Mouse (Mus musculus) Muller cell, postnatal 12 days (primary cell): ENCODE measurements around the gene Chpf.

Experiments
- DNase-seq: peaks from one replicate; pipeline ENCODE4 v3.0.0-alpha.2; 2015; ENCODE audit errors: inconsistent ontology term

Gene Chpf

GRCm38 (mm10) chr1:75458789-75459684 is 20.1 kb downstream of the Chpf start:
- no peak for DNase-seq

GRCm38 (mm10) chr1:75458025-75458788 is 20.9 kb downstream of the Chpf start:
- peak; percentile 62 for DNase-seq

- DNase-seq = no peak
Observed at GRCm38 (mm10) chr1:75457710-75458024, 21.4 kb downstream of the Chpf start.

GRCm38 (mm10) chr1:75456746-75457564 is 22.2 kb downstream of the Chpf start:
- no peak for DNase-seq

GRCm38 (mm10) chr1:75455948-75456347 is 23.2 kb downstream of the Chpf start:
- DNase-seq = peak; percentile 30

- no peak for DNase-seq
Observed at GRCm38 (mm10) chr1:75455433-75455832, 23.7 kb downstream of the Chpf start.

- DNase-seq = no peak
Observed at GRCm38 (mm10) chr1:75451900-75452299, 27.2 kb downstream of the Chpf start.

GRCm38 (mm10) chr1:75450314-75451005 is 28.6 kb downstream of the Chpf start, which contains the start of gene Asic4:
Gene Asic4, plus strand, starts transcription at chr1:75450436.
- DNase-seq = no peak

GRCm38 (mm10) chr1:75449377-75450135 is 29.6 kb downstream of the Chpf start:
- DNase-seq = no peak

GRCm38 (mm10) chr1:75448937-75449336 is 30.2 kb downstream of the Chpf start:
- no peak for DNase-seq

- DNase-seq = no peak
Observed at GRCm38 (mm10) chr1:75448052-75448431, 31.1 kb downstream of the Chpf start.

- no peak for DNase-seq
Observed at GRCm38 (mm10) chr1:75447265-75448051, 31.6 kb downstream of the Chpf start.

GRCm38 (mm10) chr1:75446656-75447055 is 32.5 kb downstream of the Chpf start:
- DNase-seq = no peak

GRCm38 (mm10) chr1:75445751-75446611 is 33.1 kb downstream of the Chpf start:
- peak; percentile 73 for DNase-seq

GRCm38 (mm10) chr1:75445141-75445701 is 33.9 kb downstream of the Chpf start:
- no peak for DNase-seq

- no peak for DNase-seq
Observed at GRCm38 (mm10) chr1:75444208-75444607, 34.9 kb downstream of the Chpf start.

GRCm38 (mm10) chr1:75443247-75444024 is 35.7 kb downstream of the Chpf start:
- DNase-seq = no peak

GRCm38 (mm10) chr1:75442811-75443210 is 36.3 kb downstream of the Chpf start:
- DNase-seq = no peak
